Mouse (Mus musculus): ENCODE results near the gene Rcc1. TPM values are rescaled to one million over a fixed set of nuclear protein-coding genes. Genes with fewer than 3 reads are reported as not detected.
A peak's percentile ranks its signal among the peaks of the same experiment; 100 is the strongest.

Gene Rcc1
- total and polyA plus RNA-seq, 3 experiments: 93.6 to 149 (median 148) TPM

- no peaks in the 10 kb centered on the region for H3K79me2 ChIP-seq (replicated peaks; ENCODE audit: control insufficient read depth, extremely low read depth, insufficient read depth, poor library complexity, severe bottlenecking)
- no peak overlapping the region for H3K9ac ChIP-seq (ENCODE audit: insufficient read depth, low read depth)
- H3K4me1 ChIP-seq (ENCODE audit: control insufficient read depth in 1 of 2, insufficient read depth in 2 of 2): peaks cover 3 to 25% of the 10 kb centered on the region in 2 experiments; a peak in 3 of 4 replicates
- H3K4me3 ChIP-seq (replicated peaks in 1 of 3; ENCODE audit: low read depth in 2 of 3, low read length in 2 of 3, poor library complexity in 1 of 3): no peak overlapping the region
- dilution Hi-C loops (cut with MboI; ENCODE audit: extremely low pct_ligation_motif_present, extremely low pct_unique_long_range_greater_than_20kb, low sequenced_read_pairs): no loop called here
- peak; percentile 28 for TF ChIP-seq SMC3 (IDR thresholded peaks at IDR 0.05; ENCODE audit: low read depth, low read length)
- peak in 1 of 2 experiments; percentile 36; a peak in 2 of 4 replicates for TF ChIP-seq CTCF (conservative IDR thresholded peaks at IDR 0.05 in 1 of 2, IDR thresholded peaks at IDR 0.05 in 1 of 2; ENCODE audit: low read depth in 2 of 2, low read length in 2 of 2)
- no peak for TF ChIP-seq E2F4 (IDR thresholded peaks at IDR 0.05; ENCODE audit: insufficient replicate concordance, low read depth, low read length)
- TF ChIP-seq RAD21 (IDR thresholded peaks at IDR 0.05; ENCODE audit: low read depth, low read length): peak; percentile 15
- peaks cover 25 to 54% of the 10 kb centered on the region in 2 experiments for H3K36me3 ChIP-seq (replicated peaks in 1 of 2; ENCODE audit: control insufficient read depth in 1 of 2, insufficient read depth in 1 of 2, low read length in 1 of 2)
- H3K4me2 ChIP-seq (ENCODE audit: insufficient read depth, low read depth, poor library complexity, severe bottlenecking): no peak overlapping the region
- H3K9me3 ChIP-seq (replicated peaks; ENCODE audit: low read length): peaks cover 3% of the 10 kb centered on the region
- in situ Hi-C loops (cut with MboI; ENCODE audit: low pct_ligation_motif_present, low pct_unique_long_range_greater_than_20kb, low sequenced_read_pairs): loop anchor here (25.0 kb wide), 1 partner anchor 119 kb away; the partner anchor contains the start of gene Phactr4
- no peaks in the 10 kb centered on the region for H3K27me3 ChIP-seq (replicated peaks)
- DNase-seq (ENCODE audit: extremely low read depth): no peak
- no peak overlapping the region for H3K27ac ChIP-seq (ENCODE audit: insufficient read depth, low read depth)
These were observed 60.4 kb downstream of the Rcc1 start for GRCm38 (mm10) chr4:132292988-132293387.

DNA sequence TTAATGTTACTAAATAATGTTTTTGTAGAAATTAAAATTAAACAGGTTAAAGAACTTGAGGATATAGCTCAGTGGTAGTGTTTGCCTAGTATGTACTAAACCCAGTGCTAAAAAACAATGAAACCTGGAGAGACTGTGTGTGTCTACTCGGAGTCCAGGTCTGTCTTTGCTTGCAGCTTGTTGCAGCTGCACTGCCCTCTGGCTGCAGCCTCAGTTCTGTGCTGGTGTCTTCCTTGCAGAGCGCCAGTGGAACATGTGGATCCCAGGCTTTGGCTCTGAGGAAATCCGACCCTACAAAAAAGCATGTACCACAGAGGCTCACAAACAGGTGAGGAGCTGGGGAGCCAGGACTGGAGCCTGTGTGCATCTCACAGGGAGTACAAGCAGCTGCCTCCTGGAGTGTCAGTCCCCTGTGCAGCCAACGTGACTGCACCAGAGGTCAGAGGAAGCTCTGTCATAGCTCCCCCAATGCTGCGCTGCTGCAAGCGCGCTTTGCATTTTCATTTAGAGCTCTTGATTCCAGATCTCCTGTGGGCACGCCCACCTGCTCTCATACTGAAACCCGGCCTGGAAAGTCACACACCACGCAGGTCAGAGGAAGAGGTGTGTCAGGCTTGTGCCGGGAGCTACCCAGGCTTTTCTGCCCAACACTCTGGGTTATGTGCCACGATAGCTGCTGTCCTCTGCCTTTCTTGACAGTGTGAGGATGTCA, 61.6 kb downstream of the Rcc1 start:
- peak; percentile 77 for DNase-seq (ENCODE audit: extremely low read depth)
- TF ChIP-seq RCOR1 (conservative IDR thresholded peaks at IDR 0.05; ENCODE audit: low read depth, low read length): no peak
- no peak for TF ChIP-seq POLR2A (IDR thresholded peaks at IDR 0.05; ENCODE audit: low read depth, low read length)
- no peak for TF ChIP-seq TBP (conservative IDR thresholded peaks at IDR 0.05; ENCODE audit: low read depth, low read length)
- peak in 1 of 2 experiments; percentile 35; a peak in 1 of 4 replicates for TF ChIP-seq CTCF (conservative IDR thresholded peaks at IDR 0.05 in 1 of 2, IDR thresholded peaks at IDR 0.05 in 1 of 2; ENCODE audit: low read depth in 2 of 2, low read length in 2 of 2)
- no peak for TF ChIP-seq KAT2A (IDR thresholded peaks at IDR 0.05; ENCODE audit: insufficient replicate concordance, low read length)
- no peak for TF ChIP-seq MEF2A (IDR thresholded peaks at IDR 0.05; ENCODE audit: borderline replicate concordance, low read depth, low read length)
- 0 out of 2 replicates have a peak, but pooled peaks have one; percentile 21 for TF ChIP-seq NRF1 (IDR thresholded peaks at IDR 0.05; ENCODE audit: low read depth, low read length)
- TF ChIP-seq CHD2 (IDR thresholded peaks at IDR 0.05; ENCODE audit: low read length): no peak
- no peak for TF ChIP-seq USF1 (IDR thresholded peaks at IDR 0.05; ENCODE audit: low read depth, low read length)
- no peak for TF ChIP-seq TCF12 (IDR thresholded peaks at IDR 0.05; ENCODE audit: low read depth, low read length)
- peak; percentile 15; the same call in 1 of the 2 replicates for TF ChIP-seq BHLHE40 (IDR thresholded peaks at IDR 0.05; ENCODE audit: low read depth, low read length)
- TF ChIP-seq IRF4 (IDR thresholded peaks at IDR 0.05; ENCODE audit: low read depth, low read length): 0 out of 2 replicates have a peak, but pooled peaks have one; percentile 18
- no peak for TF ChIP-seq JUND (conservative IDR thresholded peaks at IDR 0.05; ENCODE audit: low read depth, low read length)
- Histone ChIP-seq H3K27ac (ENCODE audit: insufficient read depth, low read depth) (peak overlapping the region; percentile 32; the same call in 1 of the 2 replicates), H3K9ac (ENCODE audit: insufficient read depth, low read depth) (no peak overlapping the region), H3K4me2 (ENCODE audit: insufficient read depth, low read depth, poor library complexity, severe bottlenecking) (no peak overlapping the region), H3K79me2 (replicated peaks; ENCODE audit: control insufficient read depth, extremely low read depth, insufficient read depth, poor library complexity, severe bottlenecking) (no peaks in the 10 kb centered on the region), H3K27me3 (replicated peaks) (no peaks in the 10 kb centered on the region), H3K4me1 (ENCODE audit: control insufficient read depth in 1 of 2, insufficient read depth in 2 of 2) (peaks cover 3 to 25% of the 10 kb centered on the region in 2 experiments; a peak in 3 of 4 replicates), H3K4me3 (replicated peaks in 1 of 3; ENCODE audit: low read depth in 2 of 3, low read length in 2 of 3, poor library complexity in 1 of 3) (no peak overlapping the region), H3K36me3 (replicated peaks in 1 of 2; ENCODE audit: control insufficient read depth in 1 of 2, insufficient read depth in 1 of 2, low read length in 1 of 2) (peaks cover 25 to 59% of the 10 kb centered on the region in 2 experiments), H3K9me3 (replicated peaks; ENCODE audit: low read length) (peaks cover 3% of the 10 kb centered on the region)
- dilution Hi-C loops (cut with MboI; ENCODE audit: extremely low pct_ligation_motif_present, extremely low pct_unique_long_range_greater_than_20kb, low sequenced_read_pairs) (no loop called here), in situ Hi-C loops (cut with MboI; ENCODE audit: low pct_ligation_motif_present, low pct_unique_long_range_greater_than_20kb, low sequenced_read_pairs) (loop anchor here (25.0 kb wide), 1 partner anchor 121 kb away; the partner anchor contains the start of gene Phactr4)

Data from CH12.LX (cell line).